Mouse (Mus musculus) c-Kit-positive CD71-negative TER-119-negative erythroid progenitor cells, embryonic 14.5 days (primary cell): Measurements from ENCODE around the gene Pramel6.
"Not testable (repeated sequence)": the region's sequence is repeated elsewhere in the genome, so short reads cannot be mapped to it uniquely, and the experiment has no call there.

Source experiments
- DNase-seq: peaks from one replicate; pipeline ENCODE4 v3.0.0-alpha.2; 2013; ENCODE audit warnings: low read depth

Pramel6 gene

DNA sequence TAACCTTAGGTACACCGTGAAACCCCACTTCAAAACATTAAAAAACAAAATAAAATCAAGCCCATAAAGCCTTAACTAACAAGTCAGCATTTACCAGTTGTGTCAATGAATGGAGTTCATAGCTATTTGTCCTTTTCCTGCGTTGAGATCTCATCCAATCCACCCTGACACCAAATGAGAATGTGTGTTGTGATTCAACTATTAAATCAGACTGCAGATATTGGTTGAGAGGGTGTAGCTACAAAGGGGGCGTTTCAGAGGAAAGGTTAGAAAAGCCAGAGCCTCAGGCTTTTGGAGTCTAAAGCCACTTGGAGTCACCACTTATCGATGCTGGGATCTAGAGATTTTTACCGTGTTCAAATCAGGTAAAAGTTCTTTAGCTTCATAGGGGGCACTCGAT is at the start of gene Pramel6:
Gene Pramel6, plus strand, starts transcription at position 301 of the 400 bp plus-strand sequence.
- no peak for DNase-seq

DNA sequence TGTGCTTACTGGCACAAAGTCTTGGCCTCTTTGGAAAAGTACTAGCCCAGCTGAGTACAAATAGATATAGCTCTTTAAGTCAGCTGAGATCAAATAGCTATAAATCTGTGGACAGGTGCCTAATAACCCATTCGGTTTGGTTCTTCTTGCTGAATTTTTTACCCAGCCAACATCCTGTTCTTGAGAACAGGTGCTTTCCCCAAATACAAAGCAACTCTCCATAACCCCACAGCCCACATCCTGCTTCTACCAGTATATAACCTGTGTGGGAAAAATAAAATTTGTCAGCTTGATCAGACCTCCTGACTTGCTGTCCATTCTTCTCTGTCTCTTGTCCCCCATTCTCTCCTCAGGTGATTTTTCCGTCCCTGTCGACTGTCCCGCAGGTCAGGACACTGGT is 44.6 kb upstream of the Pramel6 start:
- no peak for DNase-seq

DNA sequence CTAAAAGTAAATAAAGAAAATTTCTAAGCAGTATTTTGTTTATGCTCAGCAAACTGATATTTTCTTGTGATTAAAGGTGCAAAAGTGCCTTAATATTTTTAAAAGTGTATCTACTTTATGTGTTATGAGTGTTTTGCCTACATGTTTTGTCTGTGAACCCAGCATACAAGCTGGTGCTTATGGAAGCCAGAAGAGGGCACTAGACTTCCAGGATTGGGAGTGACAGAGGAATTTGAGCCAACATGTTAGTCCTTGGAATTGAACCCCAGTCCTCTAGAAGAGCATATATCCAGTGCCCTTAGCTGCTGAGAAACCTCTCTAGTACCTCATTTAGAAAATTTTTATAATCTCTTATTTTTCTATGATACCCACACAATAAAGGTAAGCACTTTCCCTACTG is 26.2 kb upstream of the Pramel6 start:
- no peak for DNase-seq

DNA sequence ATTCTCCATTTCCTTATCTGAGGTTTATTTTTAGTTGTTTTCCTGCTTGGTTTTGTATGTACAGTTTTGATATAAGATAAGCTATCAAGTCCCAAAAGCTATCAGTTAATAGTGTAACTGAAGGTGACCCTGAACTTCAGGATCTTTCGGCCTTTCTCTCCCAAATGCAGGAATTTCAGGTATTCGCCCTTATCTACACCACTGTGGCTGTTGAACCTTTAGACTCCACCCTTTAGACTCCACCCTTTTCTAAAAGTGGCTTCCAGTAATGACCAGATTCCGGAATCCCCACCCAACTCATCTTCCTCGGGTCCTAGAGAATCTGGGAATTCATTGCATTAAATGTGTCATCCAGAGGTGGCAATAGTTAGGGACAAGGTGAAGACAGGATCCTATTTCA is 25.2 kb upstream of the Pramel6 start:
- DNase-seq = no peak

DNA sequence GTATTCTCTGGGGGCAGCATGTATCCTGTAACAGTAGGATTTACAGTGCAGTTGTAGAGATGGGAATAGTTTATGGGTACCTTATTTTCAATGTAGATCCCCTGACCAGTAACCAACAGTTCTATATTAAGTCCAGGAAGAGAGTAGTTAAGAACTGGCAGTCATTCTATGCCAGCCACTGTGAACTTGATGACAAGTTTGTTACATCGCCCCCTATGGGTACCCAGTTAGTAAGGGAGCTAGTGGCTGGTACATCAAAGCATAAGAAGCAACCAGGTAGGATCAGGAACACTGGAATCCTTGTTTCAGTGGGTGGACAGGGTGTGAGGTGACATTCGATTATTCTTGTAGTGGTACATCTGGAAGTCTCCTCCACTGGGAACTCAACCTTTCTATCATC is 24.1 kb upstream of the Pramel6 start:
- DNase-seq = no peak

DNA sequence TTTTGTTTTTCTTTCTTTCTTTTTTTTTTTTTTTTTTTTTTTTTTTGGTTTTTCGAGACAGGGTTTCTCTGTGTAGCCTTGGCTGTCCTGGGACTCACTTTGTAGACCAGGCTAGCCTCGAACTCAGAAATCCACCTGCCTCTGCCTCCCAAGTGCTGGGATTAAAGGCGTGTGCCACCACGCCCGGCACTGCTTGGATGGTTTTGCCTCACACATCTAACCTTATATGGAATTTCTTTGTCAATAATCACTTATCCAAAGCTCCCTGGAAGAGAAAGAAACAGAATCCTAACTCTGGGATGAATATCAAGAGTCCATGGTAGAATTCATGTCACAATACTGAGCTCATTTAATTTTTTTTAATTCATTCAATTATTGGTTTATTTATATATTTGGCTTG is 9.4 kb upstream of the Pramel6 start, which contains the start of gene Pramel7:
Gene Pramel7, minus strand, starts transcription at position 101 of the 400 bp plus-strand sequence.
- DNase-seq = not testable (repeated sequence)

DNA sequence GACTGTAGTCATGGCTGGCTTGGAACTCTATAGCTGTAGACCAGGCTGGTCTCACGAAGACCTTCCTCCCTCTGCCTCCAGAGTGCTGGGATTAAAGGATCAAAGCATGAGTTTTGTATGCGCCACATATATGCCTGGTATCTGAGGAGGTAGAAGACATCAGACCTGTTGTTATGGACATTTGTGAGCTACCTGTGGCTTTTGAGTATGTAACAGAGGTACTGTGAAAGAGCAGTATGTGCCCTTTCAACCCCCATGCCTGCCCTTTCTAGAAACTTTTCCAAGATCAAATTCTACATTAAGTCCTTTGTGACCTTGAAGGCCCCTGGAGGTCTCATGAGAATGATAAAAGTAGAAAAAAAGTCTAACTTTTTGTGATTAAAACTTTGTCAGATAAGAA is 8.7 kb downstream of the Pramel6 start:
- no peak for DNase-seq

DNA sequence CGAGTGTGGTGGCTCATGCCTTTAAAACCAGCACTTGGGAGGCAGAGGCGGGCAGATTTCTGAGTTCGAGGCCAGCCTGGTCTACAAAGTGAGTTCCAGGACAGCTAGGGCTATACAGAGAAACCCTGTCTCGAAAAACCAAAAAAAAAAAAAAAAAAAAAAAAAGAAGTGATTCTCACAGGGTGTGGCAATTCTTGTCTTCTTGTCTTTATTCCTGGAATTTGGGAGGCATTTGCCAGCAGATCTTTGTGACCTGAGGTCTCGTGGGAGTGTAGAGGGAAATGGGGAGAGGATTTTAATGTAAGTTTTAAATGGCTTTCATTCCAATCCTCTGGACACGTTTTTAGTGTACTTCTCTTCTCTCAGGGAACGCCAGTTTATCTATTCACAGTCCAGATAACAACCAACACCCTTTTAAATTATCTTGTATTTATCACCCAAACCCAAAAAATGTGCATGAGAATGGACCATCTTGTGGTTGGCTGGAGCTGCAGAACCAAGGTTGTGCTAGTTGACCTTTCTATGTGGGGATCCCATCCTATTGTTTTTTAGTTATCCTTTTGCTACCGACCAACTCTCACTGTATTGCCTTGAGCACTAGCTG is 9.2 kb downstream of the Pramel6 start:
- DNase-seq = no peak

DNA sequence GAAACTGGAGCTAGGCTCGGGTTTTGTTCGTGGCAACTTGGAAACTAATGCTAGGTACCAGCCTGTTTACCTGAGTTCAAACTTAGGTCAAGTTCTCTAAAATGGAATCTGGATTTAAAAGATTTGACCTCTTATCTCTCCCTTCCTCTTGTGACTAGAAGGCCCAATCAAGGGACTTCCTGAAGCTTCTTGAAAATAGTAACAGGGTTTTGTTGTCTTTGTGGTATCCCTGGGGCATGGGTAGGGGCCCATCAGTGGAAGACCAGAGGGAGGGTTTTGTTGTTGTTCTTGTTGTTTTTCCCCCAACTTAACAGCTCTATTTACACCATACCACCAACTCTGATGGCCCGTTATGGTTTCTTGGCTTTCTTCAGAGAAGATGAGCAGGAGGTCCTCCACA is 10.2 kb downstream of the Pramel6 start:
- no peak for DNase-seq

DNA sequence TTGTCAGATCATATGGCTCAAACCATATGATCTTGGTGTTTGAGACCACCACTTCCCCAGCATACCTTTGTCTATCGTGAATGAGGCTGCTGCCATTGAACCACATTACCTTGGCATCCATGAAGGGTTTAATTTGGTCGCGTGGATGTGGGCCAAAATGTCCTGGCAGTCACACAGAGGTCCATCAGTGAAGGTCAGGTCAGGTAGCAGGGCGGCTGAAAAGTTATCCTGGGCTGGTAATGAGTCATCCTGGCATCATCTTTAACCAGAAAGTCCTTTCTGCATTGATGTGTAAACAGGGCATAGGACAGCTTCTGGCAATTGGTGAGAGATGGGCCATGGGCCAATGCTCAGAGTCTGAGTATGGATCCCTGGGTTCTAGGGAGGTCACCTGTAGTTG is 14.3 kb downstream of the Pramel6 start:
- DNase-seq = no peak

DNA sequence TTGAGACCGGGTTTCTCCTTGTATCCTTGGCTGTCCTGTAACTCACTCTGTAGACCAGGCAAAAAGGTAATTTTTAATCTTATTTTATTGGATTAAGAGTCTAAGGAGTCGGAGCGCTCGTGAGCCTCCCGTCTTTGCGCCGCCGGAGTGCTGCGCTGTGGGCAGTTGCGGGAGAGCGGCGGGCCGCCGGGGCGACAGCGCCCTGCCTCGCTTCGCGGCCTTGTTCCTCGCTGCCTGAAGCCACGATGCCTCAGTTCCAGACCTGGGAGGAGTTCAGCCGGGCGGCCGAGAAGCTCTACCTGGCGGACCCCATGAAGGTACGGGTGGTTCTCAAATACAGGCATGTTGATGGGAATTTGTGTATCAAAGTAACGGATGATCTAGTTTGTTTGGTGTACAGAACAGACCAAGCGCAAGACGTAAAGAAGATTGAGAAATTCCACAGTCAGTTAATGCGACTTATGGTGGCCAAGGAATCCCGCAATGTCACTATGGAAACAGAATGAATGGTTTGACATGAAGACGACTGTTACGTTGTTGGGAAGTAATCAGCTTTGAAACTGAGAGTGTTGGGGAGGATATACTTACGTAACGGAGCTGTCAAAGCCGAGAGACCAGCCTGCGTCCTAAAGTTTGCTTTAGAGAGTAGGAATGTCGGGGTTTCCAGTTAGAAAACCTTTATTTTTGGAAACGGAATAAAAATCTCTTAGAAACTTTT is 19.7 kb downstream of the Pramel6 start:
- DNase-seq = not testable (repeated sequence)

DNA sequence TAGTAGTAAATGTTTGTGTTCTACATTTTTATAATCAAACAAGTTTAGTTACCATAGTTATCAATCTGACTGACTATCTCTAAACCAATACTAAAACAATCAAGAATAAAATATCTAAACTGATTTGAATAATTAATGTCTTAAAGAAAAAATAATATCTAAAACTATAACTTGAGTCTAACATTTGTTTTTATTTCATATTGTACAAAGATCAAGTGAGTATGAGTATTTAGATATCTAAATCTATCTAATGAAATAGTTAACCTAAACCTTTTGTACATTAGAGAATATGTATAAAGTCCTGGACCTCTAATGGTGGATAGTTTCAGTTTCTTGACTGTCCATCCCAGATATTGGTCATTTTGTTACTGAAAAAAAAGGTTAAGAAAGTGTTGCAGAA is 25.1 kb downstream of the Pramel6 start, which contains the start of gene Olfr153:
Gene Olfr153, plus strand, starts transcription at position 301 of the 400 bp plus-strand sequence.
- DNase-seq = no peak

DNA sequence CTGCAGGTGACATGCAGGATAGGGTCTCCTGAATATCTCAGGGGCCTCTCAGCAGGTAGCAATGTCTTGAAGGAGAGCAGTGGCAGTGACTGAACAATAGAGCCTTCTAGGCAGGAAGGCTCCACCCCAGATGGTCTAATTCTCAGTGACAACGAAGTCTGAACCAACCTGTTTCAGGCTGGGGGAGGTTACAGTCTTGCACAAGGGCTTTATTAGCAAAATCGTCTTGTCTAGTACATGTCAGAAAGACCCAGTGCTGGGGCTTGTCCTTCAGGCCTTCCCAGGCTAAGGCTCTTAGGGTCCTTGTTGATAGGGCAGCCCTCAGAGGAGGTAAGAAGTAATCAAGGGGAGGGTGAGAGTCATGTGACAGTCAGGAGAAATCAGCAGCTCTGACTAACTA is 28.5 kb downstream of the Pramel6 start:
- no peak for DNase-seq

DNA sequence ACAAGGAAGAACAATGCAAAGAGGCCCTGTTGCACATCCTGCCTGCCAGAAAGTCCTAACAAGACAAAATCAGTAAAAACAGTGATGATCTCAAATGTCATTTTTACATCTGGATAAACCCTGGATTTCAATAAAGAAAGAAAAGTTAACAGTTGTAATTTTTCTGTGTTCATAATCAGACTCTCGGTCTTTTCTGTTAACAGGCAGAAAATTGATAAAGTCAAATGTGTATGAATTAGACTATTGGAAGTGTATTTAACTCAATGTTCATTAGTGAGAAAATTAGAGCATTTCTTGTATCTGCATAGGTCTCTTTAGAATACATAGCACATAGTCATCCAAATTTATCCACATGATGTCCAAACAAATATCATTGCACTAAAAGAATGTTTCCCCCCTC is 39.1 kb downstream of the Pramel6 start, which contains the start of gene Olfr1128:
Gene Olfr1128, minus strand, starts transcription at position 101 of the 400 bp plus-strand sequence.
- no peak for DNase-seq
